Mouse (Mus musculus): ENCODE results near the gene Col15a1.

- TF ChIP-seq CTCF (conservative IDR thresholded peaks at IDR 0.05; ENCODE audit: insufficient read depth, insufficient read length, low read depth, low read length) (no peak), POLR2A (IDR thresholded peaks at IDR 0.05; ENCODE audit: low read depth, low read length) (no peak)
These were observed 11.4 kb downstream of the Col15a1 start for GRCm38 (mm10) chr4:47219393-47219792.

Data from kidney, adult 2 months (tissue).